23 mouse cellular contexts compared by ENCODE assay signal in genomic region chr4:101261596-101261995, GRCm38 (mm10). TPM values are rescaled to one million over a fixed set of nuclear protein-coding genes. Genes with fewer than 3 reads are reported as not detected.
DNase-seq lines count a peak whose midpoint lies in the region; ATAC-seq and TF ChIP-seq lines count a peak whose summit lies in the region.
"Had no signal": no experiment of that assay in that cellular context is flagged by ENCODE, and none has a peak within 500 bp of the region (broad histone marks: within the 10 kb centered on the region; RNA-seq: fewer than 3 reads in every experiment).

No protein-coding gene starts in this region.

- peaks cover 2% of the 10 kb centered on the region; the same call in 1 of the 2 replicates for H3K36me3 ChIP-seq in liver, adult 2 months (ENCODE audit: control insufficient read depth, insufficient read depth, low read length)
- H3K36me3 ChIP-seq in midbrain, embryonic 11.5 days (ENCODE audit: control insufficient read depth, insufficient read depth, low read length) = no peaks in the 10 kb centered on the region
- H3K36me3 ChIP-seq in midbrain, embryonic 16.5 days (ENCODE audit: control insufficient read depth, insufficient read depth, low read length) = no peaks in the 10 kb centered on the region
- H3K36me3 ChIP-seq: embryonic facial prominence, embryonic 10.5 days; embryonic facial prominence, embryonic 13.5 days; forebrain, embryonic 12.5 days; forebrain, embryonic 15.5 days; hindbrain, embryonic 13.5 days had no signal

- no peak for TF ChIP-seq CTCF in liver, adult 2 months (IDR thresholded peaks at IDR 0.05; ENCODE audit: low read depth, low read length)

- H3K9ac ChIP-seq in liver, adult 2 months (ENCODE audit: low read depth, low read length) = no peak overlapping the region; the same call in 1 of the 2 replicates
- H3K9ac ChIP-seq in midbrain, embryonic 11.5 days (ENCODE audit: low read length) = no peak overlapping the region
- H3K9ac ChIP-seq in midbrain, embryonic 16.5 days (ENCODE audit: low read depth, low read length) = no peak overlapping the region
- H3K9ac ChIP-seq: embryonic facial prominence, embryonic 13.5 days; forebrain, embryonic 12.5 days; forebrain, embryonic 15.5 days; hindbrain, embryonic 13.5 days had no signal

- TF ChIP-seq POLR2A in liver, adult 2 months (IDR thresholded peaks at IDR 0.05; ENCODE audit: extremely low read depth, insufficient read depth, low read length) = no peak

- H3K27me3 ChIP-seq in liver, adult 2 months (ENCODE audit: control insufficient read depth, insufficient read depth, low read length) = no peaks in the 10 kb centered on the region
- H3K27me3 ChIP-seq in midbrain, embryonic 11.5 days (ENCODE audit: control insufficient read depth, insufficient read depth, low read length) = no peaks in the 10 kb centered on the region
- no peaks in the 10 kb centered on the region for H3K27me3 ChIP-seq in midbrain, embryonic 16.5 days (ENCODE audit: control insufficient read depth, insufficient read depth, low read depth, low read length)
- H3K27me3 ChIP-seq: embryonic facial prominence, embryonic 13.5 days; forebrain, embryonic 12.5 days; forebrain, embryonic 15.5 days; hindbrain, embryonic 13.5 days had no signal

- DNase-seq in liver, adult 2 months (ENCODE audit: extremely low read depth, low read depth, low spot score) = no peak
- no peak for DNase-seq in liver
- DNase-seq in midbrain, embryonic 11.5 days (ENCODE audit: low spot score, missing footprints) = peak; percentile 69
- DNase-seq in induced T-regulatory cell, adult 2 months (ENCODE audit: low read depth) = peak; percentile 51
- DNase-seq in right cerebral cortex, adult 2 months (ENCODE audit: low spot score in 2 of 2) = no peak
- DNase-seq: adrenal gland, adult 8-10 months; adrenal gland, postnatal 25 days; cerebellum, adult 11-12 months; cerebellum, adult 8-10 months; cerebellum, postnatal 10 days; cerebellum, postnatal 36 days; embryo, embryonic 11 days; gastrocnemius, postnatal 14 days; heart, adult 11 months had no signal

- WGBS in liver, adult 2 months = 63% methylated on average over 5 of the region's 5 CpGs
- 79% methylated on average over 5 of the region's 5 CpGs for WGBS in midbrain, embryonic 11.5 days
- 82% methylated on average over 5 of the region's 5 CpGs for WGBS in midbrain, embryonic 16.5 days

- peak overlapping the region; percentile 16 for H3K4me3 ChIP-seq in liver, adult 2 months (ENCODE audit: insufficient read depth, low read depth, low read length)
- H3K4me3 ChIP-seq in midbrain, embryonic 11.5 days (ENCODE audit: low read depth, low read length) = no peak overlapping the region
- H3K4me3 ChIP-seq in midbrain, embryonic 16.5 days (ENCODE audit: low read depth, low read length) = no peak overlapping the region
- H3K4me3 ChIP-seq: embryonic facial prominence, embryonic 10.5 days; embryonic facial prominence, embryonic 13.5 days; erythroblast, embryonic 14.5 days; forebrain, embryonic 12.5 days; forebrain, embryonic 15.5 days; hindbrain, embryonic 13.5 days had no signal

- ATAC-seq in midbrain, embryonic 11.5 days (ENCODE audit: low FRiP score) = no peak
- no peak for ATAC-seq in midbrain, embryonic 16.5 days
- ATAC-seq: forebrain, embryonic 15.5 days; hindbrain, embryonic 16.5 days had no signal

- H3K9me3 ChIP-seq in midbrain, embryonic 11.5 days (ENCODE audit: control insufficient read depth, low read length) = no peaks in the 10 kb centered on the region
- no peaks in the 10 kb centered on the region for H3K9me3 ChIP-seq in midbrain, embryonic 16.5 days (replicated peaks; ENCODE audit: control insufficient read depth, low read length, poor library complexity, severe bottlenecking)
- H3K9me3 ChIP-seq: embryonic facial prominence, embryonic 10.5 days; embryonic facial prominence, embryonic 13.5 days; forebrain, embryonic 12.5 days; forebrain, embryonic 15.5 days; hindbrain, embryonic 13.5 days had no signal

- H3K79me2 ChIP-seq in liver, adult 2 months (ENCODE audit: control insufficient read depth, insufficient read depth, low read length) = peaks cover 47% of the 10 kb centered on the region

- H3K4me2 ChIP-seq in midbrain, embryonic 11.5 days = no peak overlapping the region
- no peak overlapping the region for H3K4me2 ChIP-seq in midbrain, embryonic 16.5 days (ENCODE audit: low read length)
- H3K4me2 ChIP-seq: embryonic facial prominence, embryonic 13.5 days; forebrain, embryonic 12.5 days; forebrain, embryonic 15.5 days; heart, embryonic 11.5 days; hindbrain, embryonic 13.5 days had no signal

- H3K27ac ChIP-seq in liver, adult 2 months (replicated peaks; ENCODE audit: insufficient read depth, low read depth, low read length) = no peak overlapping the region
- no peak overlapping the region for H3K27ac ChIP-seq in midbrain, embryonic 11.5 days (ENCODE audit: low read depth, low read length)
- no peak overlapping the region for H3K27ac ChIP-seq in midbrain, embryonic 16.5 days (ENCODE audit: low read length)
- H3K27ac ChIP-seq: embryonic facial prominence, embryonic 10.5 days; embryonic facial prominence, embryonic 13.5 days; forebrain, embryonic 12.5 days; forebrain, embryonic 15.5 days; hindbrain, embryonic 13.5 days had no signal

- H3K4me1 ChIP-seq in liver, adult 2 months (ENCODE audit: control insufficient read depth, insufficient read depth, low read length) = peaks cover 38% of the 10 kb centered on the region
- H3K4me1 ChIP-seq in midbrain, embryonic 11.5 days (ENCODE audit: control insufficient read depth, insufficient read depth, low read length) = peaks cover 4% of the 10 kb centered on the region; the same call in 1 of the 2 replicates
- H3K4me1 ChIP-seq in midbrain, embryonic 16.5 days (ENCODE audit: control insufficient read depth, insufficient read depth, low read length) = peaks cover 7% of the 10 kb centered on the region; the same call in 1 of the 2 replicates

RNA-seq across cellular contexts. Expression of gene Jak1, which starts 3.5 kb away (rescaled TPM):
- total RNA-seq in liver, adult 2 months (2014; rRNA removed) = 67.0 and 67.1 TPM in 2 replicates
- 19.2 and 21.7 TPM in 2 replicates for polyA plus RNA-seq in liver, adult 2 months (2012; rRNA removed)
- 52.2 and 58.2 TPM in 2 replicates for polyA plus RNA-seq in midbrain, embryonic 11.5 days (2014; fragmentation: Nextera tagmentation; extraction: Ambion mirVana)
- 74.9 and 85.3 TPM in 2 replicates for polyA plus RNA-seq in midbrain, embryonic 16.5 days (2015; fragmentation: Nextera tagmentation; extraction: Ambion mirVana)

Comparison
In these comparisons a context has a peak if more than half of its experiments do, and no peak if none do; other contexts are left out.
1. DNase-seq: peak in midbrain, embryonic 11.5 days (single experiment) and induced T-regulatory cell, adult 2 months (single experiment); none in liver, adult 2 months (single experiment), liver (single experiment) and right cerebral cortex, adult 2 months (0 of 2).